Mouse (Mus musculus) intestine, embryonic 14.5 days (tissue): Measurements from ENCODE around the gene Suox. TPM values are rescaled to one million over a fixed set of nuclear protein-coding genes. Genes with fewer than 3 reads are reported as not detected.
"Not testable (repeated sequence)": the region's sequence is repeated elsewhere in the genome, so short reads cannot be mapped to it uniquely, and the experiment has no call there.

ENCODE experiments used
- ATAC-seq: fragments of 200-750 bp; cut with Nextera tagmentation; replicated peaks from 2 replicates; pipeline ENCODE4 v1.8.0; 2017; ENCODE audit warnings: low read depth, moderate number of reproducible peaks, moderate TSS enrichment, moderate library complexity; ENCODE audit not compliant: low FRiP score, low TSS enrichment
- DNase-seq: peaks from one replicate; pipeline ENCODE4 v3.0.0-alpha.2; 2018; ENCODE audit warnings: low spot score
- H3K27ac ChIP-seq: fragments of 300-500 bp; sonication (generic); 2 replicates; pipeline ENCODE4 v1.5.1; 2014; ENCODE audit warnings: low read depth, mild to moderate bottlenecking, control low read depth
- H3K27me3 ChIP-seq: fragments of 300-500 bp; sonication (generic); replicated peaks from 2 replicates; pipeline ENCODE4 v1.6.1; 2014; ENCODE audit warnings: low read length, control low read depth; ENCODE audit not compliant: control insufficient read depth, insufficient read depth
- H3K36me3 ChIP-seq: fragments of 300-500 bp; sonication (generic); 2 replicates; pipeline ENCODE4 v1.6.1; 2014; ENCODE audit warnings: low read length, control low read depth; ENCODE audit not compliant: control insufficient read depth, insufficient read depth
- H3K4me1 ChIP-seq: fragments of 300-500 bp; sonication (generic); replicated peaks from 2 replicates; pipeline ENCODE4 v1.6.1; 2014; ENCODE audit warnings: low read length, control low read depth, mixed read lengths; ENCODE audit not compliant: control insufficient read depth, insufficient read depth
- H3K4me2 ChIP-seq: fragments of 300-500 bp; sonication (generic); 2 replicates; pipeline ENCODE4 v1.6.1; 2014; ENCODE audit warnings: low read length
- H3K4me3 ChIP-seq: fragments of 300-500 bp; sonication (generic); 2 replicates; pipeline ENCODE4 v1.5.1; 2014; ENCODE audit warnings: low read depth, low read length, control low read depth, mixed read lengths
- H3K9ac ChIP-seq: fragments of 300-500 bp; sonication (generic); 2 replicates; pipeline ENCODE4 v1.6.1; 2014; ENCODE audit warnings: mild to moderate bottlenecking, low read length
- H3K9me3 ChIP-seq: fragments of 300-500 bp; sonication (generic); 2 replicates; pipeline ENCODE4 v1.6.1; 2016; ENCODE audit warnings: low read length, control low read depth; ENCODE audit not compliant: control insufficient read depth
- WGBS: fragments of 180-500 bp; shearing (Covaris S2); extraction: QIAGEN DNeasy Blood & Tissue Kit; methylation state at CpG from one replicate; pipeline ENCODE4 v1.1.7; 2014; 5-methylcytosine and 5-hydroxymethylcytosine counted together
- polyA plus RNA-seq: library from polyadenylated mRNA; unstranded; fragments of >200 nt; fragmentation: Nextera tagmentation; extraction: Ambion mirVana; gene quantifications from 2 replicates; pipeline ENCODE4 v1.2.1, GENCODE M21; 2014

Gene Suox
- polyA plus RNA-seq, 1 experiment from 2014 or later, result 9.8 TPM

GRCm38 (mm10) chr10:128626311-128627310 is 47.3 kb downstream of the Suox start, which contains the start of gene Rps26:
Gene Rps26, minus strand, starts transcription at chr10:128626747.
- peak within 1 kb of the TSS; percentile 99 for H3K4me2 ChIP-seq
- peak within 1 kb of the TSS; percentile 57 for H3K4me3 ChIP-seq
- H3K27ac ChIP-seq, result peak within 1 kb of the TSS; percentile 63
- no peaks in the 10 kb centered on the region for H3K9me3 ChIP-seq
- DNase-seq (peak; percentile 92), ATAC-seq (peak; percentile 95)
- peaks cover 7% of the 10 kb centered on the region for H3K4me1 ChIP-seq
- H3K36me3 ChIP-seq, result peaks cover 30% of the 10 kb centered on the region
- peak within 1 kb of the TSS; percentile 86 for H3K9ac ChIP-seq
- H3K27me3 ChIP-seq, result no peaks in the 10 kb centered on the region
- 2% methylated on average over 40 of the region's 40 CpGs for WGBS

- ATAC-seq, result no peak
- Histone ChIP-seq H3K4me2 (peak overlapping the region; percentile 99), H3K36me3 (peaks cover 30% of the 10 kb centered on the region), H3K27me3 (no peaks in the 10 kb centered on the region), H3K27ac (peak overlapping the region; percentile 63; the same call in 1 of the 2 replicates), H3K9ac (peak overlapping the region; percentile 86), H3K4me3 (peak overlapping the region; percentile 57), H3K9me3 (no peaks in the 10 kb centered on the region), H3K4me1 (peaks cover 7% of the 10 kb centered on the region)
- DNase-seq, result no peak
- 41% methylated on average over 7 of the region's 7 CpGs for WGBS
Observed at GRCm38 (mm10) chr10:128625287-128625894, 48.5 kb downstream of the Suox start.

- not testable (repeated sequence) for ATAC-seq, H3K9me3 ChIP-seq, H3K9ac ChIP-seq, H3K4me3 ChIP-seq, H3K27ac ChIP-seq, H3K4me2 ChIP-seq, H3K27me3 ChIP-seq, DNase-seq, H3K4me1 ChIP-seq
- 75% methylated on average over 4 of the region's 4 CpGs for WGBS
- H3K36me3 ChIP-seq, result peaks cover 30% of the 10 kb centered on the region
Observed at GRCm38 (mm10) chr10:128623106-128623613, 50.7 kb downstream of the Suox start.

GRCm38 (mm10) chr10:128622702-128623101 is 51.2 kb downstream of the Suox start:
- no peak overlapping the region for H3K9ac ChIP-seq
- 82% methylated on average over 4 of the region's 4 CpGs for WGBS
- no peaks in the 10 kb centered on the region for H3K9me3 ChIP-seq
- H3K4me3 ChIP-seq, result no peak overlapping the region
- peaks cover 7% of the 10 kb centered on the region for H3K4me1 ChIP-seq
- H3K27ac ChIP-seq, result no peak overlapping the region
- H3K27me3 ChIP-seq, result no peaks in the 10 kb centered on the region
- no peak for DNase-seq
- H3K36me3 ChIP-seq, result peaks cover 30% of the 10 kb centered on the region
- ATAC-seq, result no peak
- no peak overlapping the region for H3K4me2 ChIP-seq

DNA sequence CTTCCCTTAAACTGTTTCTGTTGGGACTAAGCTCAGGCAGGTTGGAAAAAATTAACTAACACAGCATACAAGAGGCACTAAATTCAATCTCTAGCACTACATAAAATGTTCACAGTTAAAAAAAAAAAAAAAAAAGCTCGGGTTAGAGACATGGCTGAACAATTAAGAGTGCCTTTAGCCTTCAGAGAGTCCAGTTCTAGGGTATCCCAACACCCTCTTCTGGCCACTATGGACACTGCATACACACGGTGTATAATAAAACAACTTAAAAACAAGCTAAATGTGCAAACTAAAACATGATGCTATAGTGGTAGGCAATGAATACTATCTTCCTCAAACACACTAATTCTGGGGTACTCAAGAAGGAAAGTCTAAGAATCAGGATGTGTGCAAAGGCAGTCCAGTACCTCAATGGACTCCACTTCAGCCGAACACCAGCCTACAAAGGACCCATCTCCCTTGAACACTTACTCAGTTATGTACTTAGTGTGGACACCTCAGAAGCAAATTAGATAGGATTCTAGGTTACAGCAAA is 51.8 kb downstream of the Suox start:
- H3K4me1 ChIP-seq, result peaks cover 7% of the 10 kb centered on the region
- H3K27me3 ChIP-seq, result no peaks in the 10 kb centered on the region
- no peak overlapping the region for H3K4me2 ChIP-seq
- ATAC-seq (no peak), DNase-seq (no peak)
- no peak overlapping the region for H3K9ac ChIP-seq
- H3K4me3 ChIP-seq, result no peak overlapping the region
- WGBS, result 82% methylated on average over 3 of the region's 3 CpGs
- peaks cover 30% of the 10 kb centered on the region for H3K36me3 ChIP-seq
- H3K27ac ChIP-seq, result no peak overlapping the region
- no peaks in the 10 kb centered on the region for H3K9me3 ChIP-seq

GRCm38 (mm10) chr10:128620241-128620640 is 53.6 kb downstream of the Suox start:
- ATAC-seq (no peak), DNase-seq (no peak)
- no peak overlapping the region for H3K9ac ChIP-seq
- peaks cover 25% of the 10 kb centered on the region for H3K36me3 ChIP-seq
- no peaks in the 10 kb centered on the region for H3K27me3 ChIP-seq
- no peaks in the 10 kb centered on the region for H3K9me3 ChIP-seq
- H3K4me3 ChIP-seq, result no peak overlapping the region
- no peak overlapping the region for H3K27ac ChIP-seq
- peaks cover 4% of the 10 kb centered on the region for H3K4me1 ChIP-seq
- no peak overlapping the region for H3K4me2 ChIP-seq

Other genes starting within 250 kb of the Suox start
- 71.9 and 82.2 TPM in 2 replicates for gene Smarcc2, start 214.8 kb downstream of the Suox start, polyA plus RNA-seq
- gene Myl6, start 179.9 kb downstream of the Suox start, polyA plus RNA-seq, result 1,777 and 1,828 TPM in 2 replicates
- 3.1 TPM in 2 replicates for gene Myl6b, start 175.4 kb downstream of the Suox start, polyA plus RNA-seq
- gene Esyt1, start 148.2 kb downstream of the Suox start, polyA plus RNA-seq, result 27.3 and 28.0 TPM in 2 replicates
- gene Zc3h10, start 126.3 kb downstream of the Suox start, polyA plus RNA-seq, result 11.3 TPM in 2 replicates
- 4,682 and 5,210 TPM in 2 replicates for gene Rpl41, start 124.8 kb downstream of the Suox start, polyA plus RNA-seq
- 248 and 252 TPM in 2 replicates for gene Pa2g4, start 108.1 kb downstream of the Suox start, polyA plus RNA-seq
- 31.2 and 32.4 TPM in 2 replicates for gene Erbb3, start 84.4 kb downstream of the Suox start, polyA plus RNA-seq
- 1,095 and 1,163 TPM in 2 replicates for gene Rps26, start 47.3 kb downstream of the Suox start, polyA plus RNA-seq
- gene Ikzf4, start 28.1 kb downstream of the Suox start, polyA plus RNA-seq, result 3.0 and 3.2 TPM in 2 replicates
- 59.4 and 64.4 TPM in 2 replicates for gene Rab5b, start 22.2 kb upstream of the Suox start, polyA plus RNA-seq
- 1.2 TPM in 2 replicates for gene Pmel, start 30.1 kb upstream of the Suox start, polyA plus RNA-seq
- gene Cdk2, start 31.0 kb upstream of the Suox start, polyA plus RNA-seq, result 89.0 and 93.2 TPM in 2 replicates
- 5.9 and 7.7 TPM in 2 replicates for gene Dgka, start 70.8 kb upstream of the Suox start, polyA plus RNA-seq
- 34.2 and 38.5 TPM in 2 replicates for gene Pym1, start 73.8 kb upstream of the Suox start, polyA plus RNA-seq
- 0.43 and 0.72 TPM in 2 replicates for gene Mmp19, start 116.8 kb upstream of the Suox start, polyA plus RNA-seq
- gene Dnajc14, start 130.0 kb upstream of the Suox start, polyA plus RNA-seq, result 35.5 and 37.7 TPM in 2 replicates
- 13.2 and 16.4 TPM in 2 replicates for gene Tmem198b, start 130.3 kb upstream of the Suox start, polyA plus RNA-seq
- 189 and 203 TPM in 2 replicates for gene Sarnp, start 143.3 kb upstream of the Suox start, polyA plus RNA-seq
- 86.0 and 88.0 TPM in 2 replicates for gene Ormdl2, start 147.6 kb upstream of the Suox start, polyA plus RNA-seq
- gene Gdf11, start 217.6 kb upstream of the Suox start, polyA plus RNA-seq, result 4.5 and 5.3 TPM in 2 replicates
- gene Cd63, start 226.9 kb upstream of the Suox start, polyA plus RNA-seq, result 558 and 572 TPM in 2 replicates
- gene Rdh5, start 248.8 kb upstream of the Suox start, polyA plus RNA-seq, result 8.9 and 11.5 TPM in 2 replicates
- 218 and 228 TPM in 2 replicates for gene Bloc1s1, start 250.0 kb upstream of the Suox start, polyA plus RNA-seq